Mouse (Mus musculus): ENCODE measurements around the gene Zc3h10.
"Not testable (repeated sequence)": the region's sequence is repeated elsewhere in the genome, so short reads cannot be mapped to it uniquely, and the experiment has no call there.

The Zc3h10 gene

GRCm38 (mm10) chr10:128524111-128524731, 23.4 kb downstream of the Zc3h10 start:
- DNase-seq (ENCODE audit: low spot score), result no peak

- no peak for DNase-seq (ENCODE audit: low spot score)
Observed at GRCm38 (mm10) chr10:128522351-128522750, 25.2 kb downstream of the Zc3h10 start.

- no peak for DNase-seq (ENCODE audit: low spot score)
Observed at GRCm38 (mm10) chr10:128520591-128520990, 27.0 kb downstream of the Zc3h10 start.

- DNase-seq (ENCODE audit: low spot score), result peak; percentile 44
Observed at GRCm38 (mm10) chr10:128518833-128519232, 28.7 kb downstream of the Zc3h10 start.

- no peak for DNase-seq (ENCODE audit: low spot score)
Observed at GRCm38 (mm10) chr10:128516677-128517076, 30.9 kb downstream of the Zc3h10 start.

GRCm38 (mm10) chr10:128516029-128516428, 31.5 kb downstream of the Zc3h10 start:
- DNase-seq (ENCODE audit: low spot score), result no peak

- DNase-seq (ENCODE audit: low spot score), result no peak
Observed at GRCm38 (mm10) chr10:128515044-128515443, 32.5 kb downstream of the Zc3h10 start.

- no peak for DNase-seq (ENCODE audit: low spot score)
Observed at GRCm38 (mm10) chr10:128511761-128512160, 35.8 kb downstream of the Zc3h10 start.

GRCm38 (mm10) chr10:128511189-128511588, 36.4 kb downstream of the Zc3h10 start:
- DNase-seq (ENCODE audit: low spot score), result no peak

GRCm38 (mm10) chr10:128510301-128510700, 37.3 kb downstream of the Zc3h10 start:
- DNase-seq (ENCODE audit: low spot score), result no peak

- DNase-seq (ENCODE audit: low spot score), result no peak
Observed at GRCm38 (mm10) chr10:128509831-128510230, 37.7 kb downstream of the Zc3h10 start.

- DNase-seq (ENCODE audit: low spot score), result no peak
Observed at GRCm38 (mm10) chr10:128509203-128509602, 38.4 kb downstream of the Zc3h10 start.

- no peak for DNase-seq (ENCODE audit: low spot score)
Observed at GRCm38 (mm10) chr10:128508260-128508659, 39.3 kb downstream of the Zc3h10 start.

GRCm38 (mm10) chr10:128505974-128506373, 41.6 kb downstream of the Zc3h10 start:
- no peak for DNase-seq (ENCODE audit: low spot score)

GRCm38 (mm10) chr10:128505371-128505667, 42.3 kb downstream of the Zc3h10 start:
- not testable (repeated sequence) for DNase-seq (ENCODE audit: low spot score)

GRCm38 (mm10) chr10:128504641-128505370, 42.8 kb downstream of the Zc3h10 start:
- no peak for DNase-seq (ENCODE audit: low spot score)

GRCm38 (mm10) chr10:128504012-128504411, 43.6 kb downstream of the Zc3h10 start:
- DNase-seq (ENCODE audit: low spot score), result no peak

- DNase-seq (ENCODE audit: low spot score), result no peak
Observed at GRCm38 (mm10) chr10:128503532-128503931, 44.0 kb downstream of the Zc3h10 start.

- no peak for DNase-seq (ENCODE audit: low spot score)
Observed at GRCm38 (mm10) chr10:128502341-128502740, 45.2 kb downstream of the Zc3h10 start.

GRCm38 (mm10) chr10:128499116-128499671, 48.4 kb downstream of the Zc3h10 start:
- DNase-seq (ENCODE audit: low spot score), result peak; percentile 55

- DNase-seq (ENCODE audit: low spot score), result peak; percentile 97
Observed at GRCm38 (mm10) chr10:128498590-128498989, 49.0 kb downstream of the Zc3h10 start, which contains the start of gene Myl6b. TSS of gene Myl6b (minus strand) at chr10:128498685.

- DNase-seq (ENCODE audit: low spot score), result no peak
Observed at GRCm38 (mm10) chr10:128497134-128497737, 50.3 kb downstream of the Zc3h10 start.

- DNase-seq (ENCODE audit: low spot score), result no peak
Observed at GRCm38 (mm10) chr10:128496509-128497077, 51.0 kb downstream of the Zc3h10 start.
